Mouse (Mus musculus) forebrain, embryonic 13.5 days (tissue): ENCODE results near the gene Lexm. TPM values are rescaled to one million over a fixed set of nuclear protein-coding genes. Genes with fewer than 3 reads are reported as not detected.

Experiments used
- ATAC-seq: fragments of 200-750 bp; cut with Nextera tagmentation; 2 replicates; pipeline ENCODE4 v1.8.0; 2017
- H3K27ac ChIP-seq: fragments of 300-500 bp; sonication (generic); 2 replicates; pipeline ENCODE4 v1.5.1; 2015; ENCODE audit warnings: inconsistent platforms, mild to moderate bottlenecking, moderate library complexity
- H3K27me3 ChIP-seq: fragments of 300-500 bp; sonication (generic); 2 replicates; pipeline ENCODE4 v1.6.1; 2015; ENCODE audit warnings: mild to moderate bottlenecking, inconsistent platforms
- H3K36me3 ChIP-seq: fragments of 300-500 bp; sonication (generic); 2 replicates; pipeline ENCODE4 v1.6.1; 2015; ENCODE audit warnings: mild to moderate bottlenecking, inconsistent platforms; ENCODE audit not compliant: poor library complexity, severe bottlenecking
- H3K4me1 ChIP-seq: fragments of 300-500 bp; sonication (generic); 2 replicates; pipeline ENCODE4 v1.6.1; 2015; ENCODE audit warnings: inconsistent platforms
- H3K4me2 ChIP-seq: fragments of 300-500 bp; sonication (generic); 2 replicates; pipeline ENCODE4 v1.6.1; 2015; ENCODE audit warnings: inconsistent platforms, mild to moderate bottlenecking, moderate library complexity
- H3K4me3 ChIP-seq: fragments of 300-500 bp; sonication (generic); 2 replicates; pipeline ENCODE4 v1.5.1; 2015; ENCODE audit warnings: mild to moderate bottlenecking, inconsistent platforms
- H3K9ac ChIP-seq: fragments of 300-500 bp; sonication (generic); 2 replicates; pipeline ENCODE4 v1.6.1; 2015; ENCODE audit warnings: mild to moderate bottlenecking, inconsistent platforms
- H3K9me3 ChIP-seq: fragments of 300-500 bp; sonication (generic); replicated peaks from 2 replicates; pipeline ENCODE4 v1.6.1; 2016; ENCODE audit warnings: inconsistent platforms
- WGBS: fragments of 180-500 bp; shearing (Covaris S2); methylation state at CpG from one replicate; pipeline ENCODE4 v1.1.7; 2015; 5-methylcytosine and 5-hydroxymethylcytosine counted together
- polyA plus RNA-seq: library from polyadenylated mRNA; unstranded; fragments of >200 nt; fragmentation: Nextera tagmentation; extraction: Ambion mirVana; gene quantifications from 2 replicates; pipeline ENCODE4 v1.2.1, GENCODE M21; 2015

Lexm gene
- polyA plus RNA-seq, 1 experiment from 2014 or later, result not detected

DNA sequence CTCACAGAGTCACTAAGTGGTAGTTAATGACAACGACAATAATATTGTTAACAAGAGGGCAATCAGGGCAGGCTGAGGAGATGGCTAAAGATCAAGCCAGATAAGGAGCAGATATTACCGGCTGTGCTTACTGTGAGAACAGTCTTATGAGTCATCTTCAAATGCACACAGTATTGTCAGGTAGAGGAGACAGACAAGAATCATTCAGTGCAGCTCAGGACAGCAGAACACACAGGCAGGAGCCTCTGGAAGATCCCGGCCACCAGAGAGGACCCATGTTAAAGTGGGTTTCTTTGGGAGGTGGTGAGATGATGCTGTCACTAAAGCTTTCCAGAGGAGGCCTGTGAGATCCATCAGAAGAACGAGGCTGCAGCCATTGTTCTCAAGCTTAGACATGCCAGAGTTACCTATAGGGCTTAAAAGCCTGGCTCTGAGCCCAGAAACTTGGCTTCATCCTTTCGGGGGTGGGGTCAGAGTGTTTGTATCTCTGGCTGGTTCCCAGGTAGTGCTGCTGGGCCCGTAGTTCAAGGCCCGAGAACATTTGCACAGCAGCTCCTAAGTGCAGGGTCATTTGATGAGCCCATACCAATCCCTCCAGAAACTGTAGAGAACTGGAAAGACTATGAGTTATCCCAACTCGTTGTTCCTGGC is 66.4 kb downstream of the Lexm start:
- Histone ChIP-seq H3K4me3 (no peak overlapping the region), H3K4me1 (peaks cover 4% of the 10 kb centered on the region; the same call in 1 of the 2 replicates), H3K27ac (no peak overlapping the region), H3K9me3 (no peaks in the 10 kb centered on the region), H3K27me3 (no peaks in the 10 kb centered on the region), H3K9ac (no peak overlapping the region), H3K36me3 (no peaks in the 10 kb centered on the region), H3K4me2 (no peak overlapping the region)
- ATAC-seq, result no peak
- WGBS, result 69% methylated on average over 8 of the region's 8 CpGs

DNA sequence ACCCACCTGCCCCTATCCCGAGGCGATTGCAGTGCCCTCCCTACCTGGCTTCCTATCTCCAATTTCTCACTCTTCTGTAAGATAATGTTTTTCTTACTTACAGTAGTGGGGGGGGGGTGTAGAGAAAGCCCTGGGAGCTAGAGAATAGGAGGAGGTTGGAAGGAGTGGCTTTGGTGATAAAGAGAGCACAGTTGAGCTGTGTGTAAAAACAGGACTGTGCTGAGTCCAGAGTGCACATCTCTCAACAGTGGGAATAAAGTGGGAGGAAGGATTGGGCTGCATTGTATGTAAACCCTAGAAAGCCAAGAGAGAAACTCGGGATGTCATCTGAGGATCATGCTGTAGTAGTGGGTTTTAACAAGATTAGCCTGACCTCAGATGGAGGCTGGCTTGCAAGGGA is 68.9 kb downstream of the Lexm start:
- peaks cover 4% of the 10 kb centered on the region; the same call in 1 of the 2 replicates for H3K4me1 ChIP-seq
- 86% methylated on average over 3 of the region's 3 CpGs for WGBS
- no peaks in the 10 kb centered on the region for H3K9me3 ChIP-seq
- no peak overlapping the region for H3K9ac ChIP-seq
- no peak overlapping the region for H3K4me3 ChIP-seq
- H3K4me2 ChIP-seq, result no peak overlapping the region
- no peaks in the 10 kb centered on the region for H3K36me3 ChIP-seq
- no peaks in the 10 kb centered on the region for H3K27me3 ChIP-seq
- ATAC-seq, result no peak
- no peak overlapping the region for H3K27ac ChIP-seq

DNA sequence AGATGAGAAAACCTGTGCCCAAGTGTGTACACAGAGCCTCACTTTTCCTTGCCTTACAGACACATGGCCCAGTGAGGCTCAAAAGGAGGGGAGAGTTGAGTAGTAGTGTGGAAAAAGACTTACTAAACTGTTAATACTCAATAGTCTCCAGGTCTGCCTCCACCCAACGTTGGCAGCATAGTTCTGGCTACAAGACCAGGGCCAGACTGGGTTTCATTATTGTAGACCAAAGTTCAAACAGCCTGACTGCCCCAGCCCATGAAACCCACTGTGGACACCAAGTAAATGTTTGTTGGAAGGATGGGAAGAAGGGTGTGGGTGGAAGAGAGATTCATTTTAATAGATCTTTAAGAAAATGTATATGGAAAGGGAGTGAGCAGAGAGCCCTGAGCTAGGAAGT is 70.1 kb downstream of the Lexm start:
- Histone ChIP-seq H3K9ac (no peak overlapping the region), H3K4me2 (no peak overlapping the region), H3K9me3 (no peaks in the 10 kb centered on the region), H3K27me3 (no peaks in the 10 kb centered on the region), H3K27ac (no peak overlapping the region), H3K4me1 (peaks cover 4% of the 10 kb centered on the region; the same call in 1 of the 2 replicates), H3K36me3 (no peaks in the 10 kb centered on the region), H3K4me3 (no peak overlapping the region)
- ATAC-seq, result no peak
- WGBS, result 80% methylated on average over 1 of the region's 1 CpGs

DNA sequence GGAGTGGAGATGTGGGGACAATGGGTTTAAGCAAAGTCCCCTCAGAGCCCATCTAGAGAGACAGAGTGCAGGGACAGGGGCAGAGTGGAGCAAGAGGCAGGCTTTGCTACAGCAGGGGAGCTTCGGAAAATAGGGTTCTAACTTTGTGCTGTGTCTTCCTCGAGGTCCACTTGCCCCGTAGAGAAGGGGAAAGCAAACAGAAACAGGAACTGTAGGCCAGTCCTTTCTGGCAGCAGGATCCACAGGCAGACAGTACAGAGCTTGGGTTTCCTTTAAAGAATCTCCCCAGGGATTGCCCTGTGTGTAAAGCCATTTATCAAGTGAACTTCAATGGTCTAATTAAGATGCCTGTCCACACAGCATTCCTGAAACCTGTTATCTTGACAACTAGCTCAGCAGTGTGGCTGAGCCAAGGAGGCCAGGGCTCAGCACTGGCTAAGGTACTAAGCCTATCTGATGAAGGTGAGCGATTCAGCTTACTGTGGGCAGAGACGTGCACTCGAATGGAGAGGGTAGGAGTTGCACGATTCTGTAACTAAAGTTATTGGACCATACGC is 71.1 kb downstream of the Lexm start:
- no peaks in the 10 kb centered on the region for H3K36me3 ChIP-seq
- ATAC-seq, result no peak
- no peak overlapping the region for H3K9ac ChIP-seq
- H3K4me3 ChIP-seq, result no peak overlapping the region
- H3K4me2 ChIP-seq, result no peak overlapping the region
- peaks cover 4% of the 10 kb centered on the region; the same call in 1 of the 2 replicates for H3K4me1 ChIP-seq
- H3K27me3 ChIP-seq, result no peaks in the 10 kb centered on the region
- H3K9me3 ChIP-seq, result no peaks in the 10 kb centered on the region
- no peak overlapping the region for H3K27ac ChIP-seq
- WGBS, result 68% methylated on average over 8 of the region's 8 CpGs

DNA sequence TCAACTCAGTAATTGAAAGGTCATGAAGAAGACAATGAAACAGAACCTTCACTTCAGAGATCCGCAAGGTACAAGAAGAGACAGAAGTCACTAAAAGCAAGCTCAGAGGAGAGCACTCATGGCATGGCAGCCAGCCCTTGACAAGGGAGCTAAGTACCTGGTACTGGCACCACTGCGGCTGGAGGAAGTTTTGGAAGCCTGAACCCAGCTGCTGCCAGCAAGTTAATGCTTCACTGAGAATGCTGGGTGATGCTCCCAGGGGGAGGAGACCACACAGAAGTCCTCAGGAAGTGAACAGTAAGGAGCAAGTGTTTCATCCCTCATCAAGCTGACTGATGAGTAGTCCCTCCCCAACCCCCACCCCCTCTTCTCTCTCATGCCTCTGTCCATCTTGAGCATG is 74.8 kb downstream of the Lexm start:
- H3K4me3 ChIP-seq, result no peak overlapping the region
- no peak for ATAC-seq
- WGBS, result 87% methylated on average over 2 of the region's 2 CpGs
- no peaks in the 10 kb centered on the region for H3K36me3 ChIP-seq
- no peaks in the 10 kb centered on the region for H3K27me3 ChIP-seq
- H3K4me2 ChIP-seq, result no peak overlapping the region
- H3K4me1 ChIP-seq, result no peaks in the 10 kb centered on the region
- H3K9ac ChIP-seq, result no peak overlapping the region
- no peak overlapping the region for H3K27ac ChIP-seq
- H3K9me3 ChIP-seq, result peaks cover 3% of the 10 kb centered on the region; the same call in 1 of the 2 replicates

DNA sequence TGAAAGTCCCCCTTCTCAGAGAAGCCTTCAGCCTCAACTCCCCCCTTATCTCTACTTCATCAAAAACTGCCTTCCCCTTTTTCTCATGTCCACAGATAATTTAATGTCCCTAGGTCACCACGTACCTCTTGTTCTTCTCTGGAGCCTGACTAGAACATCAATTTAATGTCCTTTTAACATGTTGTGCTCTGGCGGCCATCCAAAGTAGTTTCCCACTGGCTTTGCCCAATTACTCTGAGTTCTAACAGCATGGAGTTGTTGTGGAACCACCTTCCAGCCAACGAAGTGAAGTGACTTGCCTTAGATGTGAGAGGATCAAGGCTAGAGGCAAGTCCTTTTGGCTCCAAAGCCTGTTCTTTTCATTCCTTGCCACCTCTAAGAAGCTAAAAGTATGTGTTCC is 75.5 kb downstream of the Lexm start:
- H3K4me3 ChIP-seq, result no peak overlapping the region
- no peak overlapping the region for H3K27ac ChIP-seq
- no peak overlapping the region for H3K9ac ChIP-seq
- H3K9me3 ChIP-seq, result peaks cover 3% of the 10 kb centered on the region; the same call in 1 of the 2 replicates
- no peaks in the 10 kb centered on the region for H3K27me3 ChIP-seq
- ATAC-seq, result no peak
- WGBS, result 61% methylated on average over 3 of the region's 3 CpGs
- H3K4me1 ChIP-seq, result no peaks in the 10 kb centered on the region
- H3K4me2 ChIP-seq, result no peak overlapping the region
- H3K36me3 ChIP-seq, result no peaks in the 10 kb centered on the region

Other genes starting within 250 kb of the Lexm start
- gene Pcsk9, start 152.9 kb downstream of the Lexm start, polyA plus RNA-seq, result 1.1 and 2.5 TPM in 2 replicates
- not detected in 2 replicates for gene Bsnd, start 125.0 kb downstream of the Lexm start, polyA plus RNA-seq
- 6.5 and 8.5 TPM in 2 replicates for gene Dhcr24, start 56.2 kb downstream of the Lexm start, polyA plus RNA-seq
- gene Ttc22, start 5.2 kb upstream of the Lexm start, polyA plus RNA-seq, result 0.14 and 0.25 TPM in 2 replicates
- 11.8 and 12.3 TPM in 2 replicates for gene Pars2, start 33.8 kb upstream of the Lexm start, polyA plus RNA-seq
- gene Ttc4, start 61.7 kb upstream of the Lexm start, polyA plus RNA-seq, result 93.0 and 112 TPM in 2 replicates
- gene Mroh7, start 113.7 kb upstream of the Lexm start, polyA plus RNA-seq, result 0.20 and 0.80 TPM in 2 replicates
- not detected in 2 replicates for gene Fam151a, start 116.6 kb upstream of the Lexm start, polyA plus RNA-seq
- gene Acot11, start 187.8 kb upstream of the Lexm start, polyA plus RNA-seq, result 0.63 and 0.94 TPM in 2 replicates